Mouse (Mus musculus) embryonic fibroblast, embryonic 13.5 days (primary cell): Measurements from ENCODE around the gene Mlph. TPM values are rescaled to one million over a fixed set of nuclear protein-coding genes. Genes with fewer than 3 reads are reported as not detected.
A peak's percentile ranks its signal among the peaks of the same experiment; 100 is the strongest.

Experiments
- H3K27ac ChIP-seq: 2 replicates; pipeline ENCODE4 v1.5.1; 2012; ENCODE audit warnings: low read length, control low read depth, inconsistent platforms; ENCODE audit not compliant: insufficient read depth
- H3K4me1 ChIP-seq: 2 replicates; pipeline ENCODE4 v1.6.1; 2011; ENCODE audit warnings: low read length; ENCODE audit not compliant: control insufficient read depth, insufficient read depth
- H3K4me3 ChIP-seq: 2 replicates; pipeline ENCODE4 v1.5.1; 2011; ENCODE audit warnings: mild to moderate bottlenecking, control low read depth, low read length; ENCODE audit not compliant: insufficient read depth
- CTCF ChIP-seq: IDR thresholded peaks from 2 replicates; pipeline ENCODE4 v1.5.1; 2011; ENCODE audit warnings: mild to moderate bottlenecking, control low read depth, low read length, moderate library complexity, borderline replicate concordance; ENCODE audit not compliant: insufficient read depth
- POLR2A ChIP-seq: IDR thresholded peaks from 2 replicates; pipeline ENCODE4 v1.6.1; 2011; ENCODE audit warnings: low read depth, mild to moderate bottlenecking, control low read depth, low read length, moderate library complexity
- polyA plus RNA-seq: library from polyadenylated mRNA; stranded (reverse); fragments of >200 nt; gene quantifications from 2 replicates; pipeline ENCODE4 v1.2.4, GENCODE M21; 2011; ENCODE audit warnings: low read depth; ENCODE audit not compliant: missing spikeins, insufficient read length

Mlph gene
- polyA plus RNA-seq, 1 experiment = 0.19 TPM

DNA sequence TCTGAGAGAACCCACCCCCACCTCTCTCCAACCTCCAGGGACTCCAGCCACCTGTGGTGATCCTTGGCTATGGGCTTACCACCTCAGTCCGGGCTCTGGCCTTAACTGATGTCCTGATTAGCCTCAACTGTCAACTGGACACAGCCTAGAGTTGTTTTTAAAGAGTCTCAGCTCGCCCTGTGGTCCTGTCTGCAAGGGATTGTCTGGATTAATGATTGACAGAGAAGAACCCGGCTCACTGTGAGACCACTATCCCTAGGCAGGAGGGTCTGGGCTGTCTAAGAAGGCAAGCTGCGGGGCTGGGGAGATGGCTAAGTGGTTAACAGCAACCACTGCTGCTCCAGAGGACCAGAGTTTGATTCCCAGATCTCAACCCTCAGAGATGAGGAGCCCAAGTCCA is 47.6 kb downstream of the Mlph start:
- Histone ChIP-seq H3K27ac (no peak overlapping the region), H3K4me3 (no peak overlapping the region), H3K4me1 (no peaks in the 10 kb centered on the region)
- no peak for TF ChIP-seq POLR2A

DNA sequence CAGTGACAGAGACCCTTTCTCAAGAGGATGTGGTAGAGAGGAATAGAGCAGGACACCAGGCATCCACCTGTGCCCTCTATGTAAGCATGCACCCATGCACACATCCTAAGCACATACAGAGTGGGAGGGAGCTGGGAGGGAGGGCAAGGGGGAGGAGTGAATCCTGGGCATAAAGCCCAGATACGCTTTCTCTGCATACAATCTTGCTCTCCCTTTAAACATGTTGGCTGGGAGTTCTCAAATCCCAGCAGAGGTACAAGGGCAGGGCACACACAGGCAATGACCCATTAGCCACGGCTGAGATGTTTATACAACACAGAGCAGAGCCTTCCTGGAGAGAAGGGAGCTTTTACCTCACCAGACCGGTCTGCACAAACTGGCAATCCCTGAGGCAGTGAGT is 48.1 kb downstream of the Mlph start:
- Histone ChIP-seq H3K4me1 (no peaks in the 10 kb centered on the region), H3K4me3 (no peak overlapping the region), H3K27ac (no peak overlapping the region)
- no peak for TF ChIP-seq POLR2A
- no peak for TF ChIP-seq CTCF

DNA sequence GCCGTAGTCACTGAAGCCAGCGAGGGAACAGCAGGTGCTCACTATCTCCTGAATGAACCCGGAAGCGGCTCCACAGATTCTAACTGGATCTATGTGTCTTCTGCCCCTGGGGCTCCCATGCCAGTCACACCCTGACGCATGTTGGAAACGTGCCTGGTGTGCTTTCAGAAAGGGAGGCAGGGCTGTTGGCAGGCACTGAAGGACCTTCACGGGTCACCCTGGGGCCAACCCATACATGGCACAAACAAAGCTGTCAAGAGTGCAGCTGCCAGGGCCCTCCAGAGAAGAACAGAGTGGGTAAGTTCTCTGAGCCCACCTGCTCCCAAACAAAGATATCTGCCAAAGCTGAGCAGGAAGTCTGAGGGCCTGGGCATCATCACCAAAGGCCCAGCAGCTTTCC is 52.7 kb downstream of the Mlph start:
- Histone ChIP-seq H3K4me3 (no peak overlapping the region), H3K4me1 (no peaks in the 10 kb centered on the region), H3K27ac (no peak overlapping the region)
- no peak for TF ChIP-seq POLR2A
- no peak for TF ChIP-seq CTCF

GRCm38 (mm10) chr1:90968649-90969048 is 53.8 kb downstream of the Mlph start:
- Histone ChIP-seq H3K4me3 (no peak overlapping the region), H3K27ac (no peak overlapping the region)
- TF ChIP-seq CTCF = no peak
- no peak for TF ChIP-seq POLR2A

DNA sequence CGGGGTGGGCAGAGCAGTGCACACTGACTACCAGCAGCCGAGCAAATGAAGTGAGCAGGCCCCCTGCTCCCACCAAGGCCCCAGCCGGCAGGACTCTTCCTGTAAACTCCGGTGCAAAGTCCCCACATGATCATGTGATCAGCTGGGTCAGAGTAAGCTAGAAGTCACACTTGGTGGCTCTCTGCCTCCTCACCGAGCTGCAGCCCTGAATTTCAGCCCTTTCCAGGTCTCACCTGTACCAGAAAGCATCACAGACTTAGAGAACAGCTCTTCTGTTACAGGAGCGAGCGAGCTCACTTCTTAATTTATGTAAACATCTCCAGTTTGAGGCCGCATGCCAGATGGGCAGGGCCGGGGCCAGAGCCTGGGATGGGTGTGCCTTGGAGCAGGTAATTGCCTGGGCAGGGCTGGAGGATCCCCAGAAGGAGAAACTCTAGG is 54.5 kb downstream of the Mlph start, which contains the start of gene Rab17:
Gene Rab17 (minus strand): TSS at position 315 of the 438 bp plus-strand sequence.
- H3K27ac ChIP-seq = no peak within 1 kb of the TSS
- 0 out of 2 replicates have a peak, but pooled peaks cover 2% of the 10 kb centered on the region for H3K4me1 ChIP-seq
- no peak for TF ChIP-seq CTCF
- TF ChIP-seq POLR2A = no peak
- no peak within 1 kb of the TSS for H3K4me3 ChIP-seq

More at GRCm38 (mm10) chr1:90968649-90969048, 53.8 kb downstream of the Mlph start:
- no peaks in the 10 kb centered on the region for H3K4me1 ChIP-seq

DNA sequence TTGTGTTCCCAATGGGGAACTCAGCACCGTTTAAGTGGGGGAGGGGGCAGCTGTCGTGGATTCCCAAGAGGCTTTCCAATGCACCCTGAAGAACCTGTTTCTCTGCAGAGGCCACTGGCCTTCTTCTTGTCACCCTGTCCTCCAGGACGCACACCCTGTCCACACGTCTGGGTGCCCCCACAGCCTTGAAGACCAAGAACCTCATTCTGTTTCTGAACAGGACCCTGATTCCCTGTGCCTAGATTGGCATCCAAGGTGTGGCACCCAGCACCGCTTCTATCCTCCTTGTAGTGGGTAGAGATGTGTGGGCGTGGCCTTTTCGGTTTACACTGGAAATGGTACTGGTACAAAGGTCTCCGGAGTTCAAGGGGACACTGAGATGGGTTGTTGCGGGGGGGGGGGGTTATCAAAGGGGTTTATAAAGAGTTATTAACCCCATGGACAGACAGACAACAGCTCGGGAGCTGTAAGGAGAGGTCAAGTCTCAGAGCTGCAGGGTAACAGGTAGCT is 55.1 kb downstream of the Mlph start:
- no peak overlapping the region for H3K27ac ChIP-seq
- TF ChIP-seq CTCF (no peak), POLR2A (no peak)
- H3K4me1 ChIP-seq = 0 out of 2 replicates have a peak, but pooled peaks cover 4% of the 10 kb centered on the region
- H3K4me3 ChIP-seq = no peak overlapping the region

DNA sequence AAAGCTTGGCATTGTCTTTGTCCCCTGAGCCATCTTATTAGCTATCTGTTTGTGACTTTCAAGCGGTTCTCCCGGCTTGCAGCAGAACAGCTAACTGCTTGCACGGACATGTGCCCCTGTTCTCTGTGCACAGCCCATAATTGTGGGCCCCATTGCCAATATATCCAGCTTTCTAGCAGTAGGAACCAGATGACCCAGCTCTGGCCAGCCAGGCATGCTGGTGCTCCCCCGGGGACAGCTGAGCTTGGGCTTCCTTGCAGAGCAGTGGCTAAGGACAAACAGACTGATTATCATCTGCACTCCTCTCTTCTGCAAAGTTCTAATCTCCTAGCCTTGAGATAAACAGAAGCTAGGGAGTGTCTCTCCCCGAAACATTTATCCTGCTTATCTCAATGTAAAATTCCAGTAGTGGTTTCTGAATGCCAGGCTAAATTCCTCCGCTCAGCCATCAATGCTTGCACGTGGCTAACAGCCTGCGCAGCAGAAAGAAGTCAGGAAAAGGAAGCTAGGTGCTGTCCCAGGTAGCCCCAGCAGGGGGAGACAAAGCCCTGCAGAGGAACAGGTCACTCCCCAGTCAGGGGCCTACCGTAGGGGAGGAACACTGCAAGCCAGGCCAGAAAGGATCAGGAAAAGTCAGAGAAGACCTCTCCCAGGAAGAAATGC is 58.2 kb downstream of the Mlph start:
- Histone ChIP-seq H3K27ac (no peak overlapping the region), H3K4me1 (0 out of 2 replicates have a peak, but pooled peaks cover 4% of the 10 kb centered on the region), H3K4me3 (no peak overlapping the region)
- no peak for TF ChIP-seq POLR2A
- peak; percentile 66 for TF ChIP-seq CTCF

- Histone ChIP-seq H3K4me1 (0 out of 2 replicates have a peak, but pooled peaks cover 4% of the 10 kb centered on the region), H3K4me3 (no peak overlapping the region), H3K27ac (no peak overlapping the region)
- TF ChIP-seq POLR2A = no peak
Observed at GRCm38 (mm10) chr1:90973574-90973911, 58.7 kb downstream of the Mlph start.

DNA sequence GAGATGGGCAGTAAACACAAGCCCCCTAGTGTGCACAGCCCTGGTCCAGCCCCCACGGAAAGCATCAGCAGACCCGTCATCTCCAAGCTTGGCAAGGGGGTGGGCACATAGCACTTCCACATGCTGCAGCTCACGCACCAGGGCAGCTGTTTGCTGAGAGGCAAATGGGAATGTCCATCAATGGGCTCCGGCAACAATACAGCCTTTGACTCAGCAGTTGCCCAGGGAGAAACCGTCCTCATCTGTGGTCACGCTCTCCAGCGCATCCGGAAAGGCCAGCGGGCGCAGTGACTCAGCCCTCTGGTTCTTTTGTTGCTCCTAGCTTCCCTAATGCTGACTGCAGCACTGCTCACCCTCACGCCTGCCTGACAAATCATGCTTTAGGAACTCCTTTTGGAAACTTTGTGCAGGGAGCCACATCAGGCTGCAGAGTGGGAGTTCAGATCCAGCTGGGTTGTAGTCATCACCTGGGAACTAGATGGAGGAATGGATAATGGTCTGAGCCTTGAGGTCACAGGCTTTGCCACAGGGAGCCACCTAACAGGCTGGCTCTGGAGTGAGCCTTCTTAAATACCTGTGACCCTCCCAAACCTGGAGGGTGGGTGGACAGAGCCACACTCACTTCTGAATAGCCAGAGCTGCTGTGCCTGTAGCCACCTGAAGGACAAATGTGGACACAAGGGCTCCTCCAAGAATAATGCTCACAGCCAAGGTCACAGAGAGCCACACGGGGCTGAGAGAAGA is 60.2 kb downstream of the Mlph start:
- TF ChIP-seq CTCF (no peak), POLR2A (no peak)
- peak overlapping the region; percentile 45 for H3K27ac ChIP-seq
- H3K4me3 ChIP-seq = no peak overlapping the region
- H3K4me1 ChIP-seq = 0 out of 2 replicates have a peak, but pooled peaks cover 4% of the 10 kb centered on the region

GRCm38 (mm10) chr1:90975960-90976359 is 61.1 kb downstream of the Mlph start:
- TF ChIP-seq CTCF (no peak), POLR2A (no peak)
- H3K27ac ChIP-seq = peak overlapping the region; percentile 45; the same call in 1 of the 2 replicates
- H3K4me3 ChIP-seq = no peak overlapping the region
- H3K4me1 ChIP-seq = peaks cover 6% of the 10 kb centered on the region; the same call in 1 of the 2 replicates
